Mouse (Mus musculus) ES-E14 (cell line): Measurements from ENCODE around the gene Arf5.

Experiments used
- CHD2 ChIP-seq: IDR thresholded peaks from 2 replicates; pipeline ENCODE4 v1.6.1; 2014; ENCODE audit warnings: mild to moderate bottlenecking, low read depth, low read length, inconsistent platforms
- HCFC1 ChIP-seq: IDR thresholded peaks from 2 replicates; pipeline ENCODE4 v1.6.1; 2012; ENCODE audit warnings: low read length, inconsistent platforms, borderline replicate concordance; ENCODE audit not compliant: insufficient read depth
- MAFK ChIP-seq: IDR thresholded peaks from 2 replicates; pipeline ENCODE4 v1.6.1; 2014; ENCODE audit warnings: mild to moderate bottlenecking, low read depth, low read length, inconsistent platforms; ENCODE audit not compliant: insufficient read depth
- ZC3H11A ChIP-seq: IDR thresholded peaks from 2 replicates; pipeline ENCODE4 v1.6.1; 2012; ENCODE audit warnings: low read depth, mild to moderate bottlenecking, inconsistent platforms, low read length, borderline replicate concordance

GRCm38 (mm10) chr6:28470621-28471020 lies 47.3 kb downstream of the Arf5 start:
- no peak for TF ChIP-seq ZC3H11A
- TF ChIP-seq MAFK = no peak
- no peak for TF ChIP-seq HCFC1
- TF ChIP-seq CHD2 = no peak
